Mouse (Mus musculus): ENCODE measurements around the gene Chaf1b.
A peak's percentile ranks its signal among the peaks of the same experiment; 100 is the strongest.

Gene Chaf1b

DNA sequence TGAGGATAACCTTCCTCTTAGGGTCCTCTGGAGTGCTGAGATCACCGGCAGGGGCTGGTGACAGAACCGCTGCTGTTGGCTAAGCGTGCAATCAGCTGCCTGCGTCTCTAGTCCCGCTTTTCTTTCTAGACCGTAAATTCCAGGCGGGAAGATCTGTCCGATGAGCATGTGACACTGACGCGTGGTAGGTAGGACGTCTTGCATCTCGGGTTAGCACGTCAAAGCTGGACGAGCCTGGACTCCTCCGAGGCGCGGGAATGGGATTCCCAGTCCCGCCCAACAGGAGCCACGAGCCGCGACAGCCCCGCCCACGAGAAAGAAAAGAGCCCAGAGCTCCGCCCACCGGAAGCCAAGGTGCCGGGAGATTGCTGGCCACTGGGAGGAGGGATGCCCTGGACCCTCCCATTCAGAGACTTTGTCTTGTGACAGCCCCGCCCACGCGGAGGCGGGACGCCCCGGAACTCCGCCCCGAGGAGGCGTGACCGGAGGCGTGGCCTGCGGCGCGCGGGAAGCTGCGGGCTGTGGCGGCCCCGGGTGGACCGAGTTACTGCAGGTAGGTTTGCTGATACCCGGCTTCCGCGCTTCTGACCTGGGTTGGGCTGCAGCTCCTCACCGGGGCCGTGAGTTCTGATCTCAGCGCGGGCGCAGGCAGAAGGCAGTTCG, at the start of gene Chaf1b:
Chaf1b (plus strand) TSS at position 479 of the 663 bp plus-strand sequence.
- DNase-seq = peak; percentile 97

- no peak for DNase-seq
Measured at GRCm38 (mm10) chr16:93834076-93834475, 49.6 kb upstream of the Chaf1b start.

DNA sequence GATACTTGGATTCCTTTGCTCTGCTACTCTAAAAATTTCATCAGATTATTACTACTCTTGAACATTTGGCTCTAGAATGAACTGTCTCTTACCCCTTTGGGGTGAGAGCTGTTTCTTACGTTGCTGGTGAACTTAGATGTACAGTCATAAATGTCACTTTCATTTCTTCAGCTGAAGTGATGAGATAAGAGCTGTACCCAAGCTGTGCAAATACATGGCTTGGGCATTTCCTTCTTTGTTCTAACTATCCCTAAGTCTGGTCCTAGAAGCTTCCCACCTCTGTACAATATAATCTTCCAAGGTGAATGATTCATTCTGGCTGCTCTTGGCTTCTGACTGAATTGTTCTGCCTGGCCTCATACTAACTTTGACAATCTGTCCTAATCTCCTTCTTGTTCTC, 44.7 kb upstream of the Chaf1b start:
- no peak for DNase-seq

- DNase-seq = no peak
Measured at GRCm38 (mm10) chr16:93850527-93850926, 33.2 kb upstream of the Chaf1b start.

DNA sequence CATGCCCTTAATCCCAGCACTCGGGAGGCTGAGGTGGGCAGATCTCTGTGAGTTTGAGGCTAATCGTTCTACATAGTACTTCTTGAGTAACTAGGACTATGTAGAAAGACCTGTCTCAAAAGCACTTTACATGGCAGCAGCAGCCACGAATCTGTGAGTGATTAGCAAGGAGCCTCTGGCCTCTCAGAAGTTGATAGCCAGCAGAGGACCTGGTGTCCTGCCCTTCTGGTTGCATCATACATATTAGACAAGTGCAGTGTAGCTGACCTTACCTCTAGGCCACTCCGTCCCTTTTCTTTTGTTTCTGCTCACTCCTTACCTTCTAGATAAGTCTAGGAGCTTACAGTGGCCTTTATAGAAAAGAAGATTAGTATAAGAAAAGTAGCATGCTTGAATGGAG, 23.7 kb upstream of the Chaf1b start:
- DNase-seq = no peak

- peak; percentile 55 for DNase-seq
Measured at GRCm38 (mm10) chr16:93860686-93861085, 23.0 kb upstream of the Chaf1b start.

- DNase-seq = no peak
Measured at GRCm38 (mm10) chr16:93874841-93875240, 8.9 kb upstream of the Chaf1b start.

- DNase-seq = no peak
Measured at GRCm38 (mm10) chr16:93877612-93878380, 5.9 kb upstream of the Chaf1b start.

GRCm38 (mm10) chr16:93884086-93884721, 503 bp downstream of the Chaf1b start:
- no peak for DNase-seq

DNA sequence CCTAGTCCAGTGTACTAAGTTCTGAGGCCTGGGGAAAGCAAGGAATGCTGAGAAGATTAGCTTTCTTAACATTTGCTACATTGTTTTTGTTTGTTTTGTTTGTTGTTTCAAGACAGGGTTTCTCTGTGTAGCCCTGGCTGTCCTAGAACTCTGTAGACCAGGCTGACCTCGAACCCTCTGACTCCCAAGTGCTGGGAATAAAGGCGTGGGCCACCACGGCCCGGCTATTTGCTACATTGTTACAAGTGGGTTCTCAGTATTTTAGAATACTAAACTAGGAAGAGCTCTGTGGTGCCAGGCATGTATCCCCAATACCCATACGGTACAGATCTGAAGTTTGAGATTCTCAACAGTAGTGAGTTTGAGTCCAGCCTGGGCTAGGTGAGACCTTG, 1.0 kb downstream of the Chaf1b start:
- no peak for DNase-seq

- no peak for DNase-seq
Measured at GRCm38 (mm10) chr16:93888481-93888880, 4.8 kb downstream of the Chaf1b start.

- DNase-seq = no peak
Measured at GRCm38 (mm10) chr16:93890948-93891604, 7.4 kb downstream of the Chaf1b start.

- no peak for DNase-seq
Measured at GRCm38 (mm10) chr16:93893285-93893684, 9.6 kb downstream of the Chaf1b start.

- no peak for DNase-seq
Measured at GRCm38 (mm10) chr16:93903027-93903426, 19.3 kb downstream of the Chaf1b start.

DNA sequence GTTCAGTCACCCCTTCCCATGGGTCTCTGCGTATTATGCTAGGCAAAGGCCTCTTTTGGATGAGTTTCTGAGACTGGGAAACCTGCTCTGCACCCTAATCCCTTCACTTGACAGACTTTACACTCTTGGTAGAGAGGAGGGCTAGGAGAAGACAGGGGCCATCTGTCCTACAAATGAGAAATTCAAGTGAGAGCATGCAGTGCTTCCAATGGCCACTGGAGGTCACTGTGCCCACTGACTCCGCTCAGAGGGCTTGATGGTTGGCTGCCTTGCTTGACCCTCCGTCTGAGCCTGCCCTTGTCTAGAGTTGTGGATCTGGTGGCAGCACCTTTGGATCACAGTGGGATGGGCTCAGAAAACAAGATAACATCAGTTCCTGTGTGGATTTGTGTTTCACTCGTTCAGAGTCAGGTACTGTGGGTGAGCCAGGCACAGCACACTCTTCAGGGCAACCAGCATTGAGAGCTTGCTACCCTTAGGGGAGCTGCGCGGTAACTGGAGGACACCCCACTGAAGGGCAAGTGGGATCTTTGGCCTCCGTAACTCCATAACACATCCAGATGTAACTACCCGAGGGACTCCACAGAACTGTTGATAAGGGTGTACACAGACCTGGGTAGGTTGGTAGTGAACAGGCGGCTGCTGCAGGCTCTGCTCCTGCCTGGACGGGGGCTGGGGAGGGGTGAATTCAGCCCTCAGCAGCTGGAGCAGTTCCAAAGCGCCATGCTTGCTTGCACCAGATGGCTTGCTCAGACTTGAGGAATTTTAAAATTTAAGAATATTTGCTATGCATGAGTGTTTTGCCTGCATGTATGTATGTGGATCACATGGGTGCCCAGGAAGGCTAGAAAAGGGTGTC, 22.7 kb downstream of the Chaf1b start:
- DNase-seq = peak; percentile 72

- DNase-seq = no peak
Measured at GRCm38 (mm10) chr16:93907761-93908160, 24.1 kb downstream of the Chaf1b start.

GRCm38 (mm10) chr16:93908196-93908595, 24.5 kb downstream of the Chaf1b start:
- DNase-seq = no peak

GRCm38 (mm10) chr16:93909936-93910335, 26.2 kb downstream of the Chaf1b start:
- DNase-seq = no peak

GRCm38 (mm10) chr16:93910735-93911665, 27.3 kb downstream of the Chaf1b start:
- no peak for DNase-seq

GRCm38 (mm10) chr16:93912158-93912557, 28.5 kb downstream of the Chaf1b start:
- DNase-seq = peak; percentile 87

DNA sequence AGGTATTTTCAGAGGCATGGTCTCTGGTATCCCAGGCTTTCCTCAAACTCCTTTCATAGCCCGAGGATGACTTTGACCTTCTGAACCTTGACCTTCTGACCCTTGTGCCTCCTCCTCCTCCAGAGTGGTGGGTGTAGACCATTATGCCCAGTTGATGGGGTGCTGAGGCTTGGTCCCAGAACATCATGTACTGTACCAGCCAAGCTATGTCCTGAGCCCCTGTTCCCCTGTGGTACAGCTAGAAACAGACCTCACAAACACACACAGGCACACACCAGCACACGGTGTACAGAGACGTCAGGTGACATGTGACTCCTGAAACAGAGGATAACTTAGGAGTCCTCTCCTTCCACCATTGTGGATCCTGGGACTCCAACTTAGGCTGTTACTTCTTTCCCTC, 29.1 kb downstream of the Chaf1b start:
- DNase-seq = no peak

Measured in kidney, adult 11 months (tissue).